Mouse (Mus musculus): Measurements from ENCODE around the gene Tcf12.

The Tcf12 gene

GRCm38 (mm10) chr9:71895931-71896724 lies 215.5 kb downstream of the Tcf12 start:
- peak in 1 of 2 experiments; percentile 9 for DNase-seq

DNA sequence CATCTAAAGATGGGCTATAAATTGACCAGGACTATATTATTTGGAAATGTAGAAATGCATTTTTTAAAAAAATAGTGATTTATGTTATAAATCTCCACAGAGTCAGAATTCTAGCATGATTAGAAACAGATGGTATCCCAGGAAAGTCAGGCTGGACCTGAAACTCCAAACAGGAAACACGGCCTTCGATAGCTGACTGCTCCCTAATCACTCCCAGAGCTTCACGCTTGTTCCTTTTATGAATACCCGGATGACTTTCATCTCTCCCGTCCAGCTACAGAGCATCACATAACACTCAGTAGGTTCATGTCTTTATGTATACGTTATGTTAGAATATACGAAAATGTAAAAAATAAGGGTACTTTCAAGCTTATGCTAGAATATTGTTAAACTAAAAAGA lies 216.4 kb downstream of the Tcf12 start:
- DNase-seq = no peak

- no peak for DNase-seq
Measured at GRCm38 (mm10) chr9:71894943-71895286, 216.8 kb downstream of the Tcf12 start.

- no peak for DNase-seq
Measured at GRCm38 (mm10) chr9:71894246-71894942, 217.3 kb downstream of the Tcf12 start.

DNA sequence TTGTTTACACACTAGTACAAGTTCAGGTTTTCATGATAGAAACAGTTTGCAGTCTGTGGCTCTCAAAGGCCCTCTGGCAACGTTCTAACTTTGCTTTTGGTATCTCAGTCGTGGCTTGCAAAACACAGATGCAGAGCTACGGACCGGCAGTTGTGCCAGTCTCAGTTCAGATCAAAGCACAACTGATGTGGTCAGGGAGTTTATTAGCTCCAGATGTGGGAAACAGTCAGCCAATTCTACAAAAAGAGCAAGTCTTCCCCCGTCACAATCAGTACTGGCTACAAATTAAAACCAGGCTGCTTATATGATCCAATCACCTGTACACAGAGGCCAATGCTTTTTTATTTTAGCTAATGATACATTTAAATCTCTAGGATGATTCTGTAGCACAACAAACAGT lies 223.2 kb downstream of the Tcf12 start:
- DNase-seq = no peak

- no peak for DNase-seq
Measured at GRCm38 (mm10) chr9:71880629-71881028, 231.0 kb downstream of the Tcf12 start.

DNA sequence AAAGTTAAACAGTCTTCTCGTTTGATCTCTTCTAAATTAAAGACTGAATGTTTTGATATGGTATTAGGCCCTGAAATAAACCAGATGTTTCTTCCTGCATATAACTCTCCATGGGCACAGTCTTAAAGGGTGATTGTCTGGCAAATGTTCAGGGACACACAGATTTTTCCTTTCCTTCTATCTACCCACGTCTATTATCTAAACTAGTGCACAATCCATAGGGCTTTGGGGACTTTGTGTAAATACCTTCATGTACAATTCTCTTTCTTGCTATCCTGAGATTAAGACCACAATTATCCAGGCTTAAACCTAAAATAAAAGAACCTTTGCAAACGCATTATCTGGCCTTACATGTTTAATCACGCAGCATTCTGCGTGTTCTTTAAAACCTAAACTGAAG lies 231.7 kb downstream of the Tcf12 start:
- DNase-seq = no peak

- DNase-seq = no peak
Measured at GRCm38 (mm10) chr9:71879415-71879814, 232.3 kb downstream of the Tcf12 start.

DNA sequence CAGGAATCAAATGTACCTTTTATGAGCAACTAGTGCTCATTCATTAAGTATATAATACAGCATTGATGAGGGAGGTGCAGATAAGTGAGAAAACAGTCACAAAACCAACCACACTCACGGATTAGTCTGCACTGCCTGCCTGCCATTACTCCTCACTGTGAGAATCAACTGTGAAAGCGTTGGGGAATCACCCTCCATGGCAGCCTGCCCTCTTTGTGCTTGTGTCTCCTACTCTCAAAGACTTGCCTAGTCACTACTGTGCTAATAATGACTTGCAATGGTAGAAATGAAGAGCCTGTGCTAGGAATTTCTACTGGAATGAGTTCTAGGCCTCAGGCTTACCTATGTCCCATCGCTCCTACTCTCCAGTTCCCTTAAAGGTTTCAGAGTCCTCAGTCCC lies 233.8 kb downstream of the Tcf12 start:
- DNase-seq = no peak

- no peak for DNase-seq
Measured at GRCm38 (mm10) chr9:71874761-71875160, 236.9 kb downstream of the Tcf12 start.

GRCm38 (mm10) chr9:71874035-71874572 lies 237.6 kb downstream of the Tcf12 start:
- no peak for DNase-seq

DNA sequence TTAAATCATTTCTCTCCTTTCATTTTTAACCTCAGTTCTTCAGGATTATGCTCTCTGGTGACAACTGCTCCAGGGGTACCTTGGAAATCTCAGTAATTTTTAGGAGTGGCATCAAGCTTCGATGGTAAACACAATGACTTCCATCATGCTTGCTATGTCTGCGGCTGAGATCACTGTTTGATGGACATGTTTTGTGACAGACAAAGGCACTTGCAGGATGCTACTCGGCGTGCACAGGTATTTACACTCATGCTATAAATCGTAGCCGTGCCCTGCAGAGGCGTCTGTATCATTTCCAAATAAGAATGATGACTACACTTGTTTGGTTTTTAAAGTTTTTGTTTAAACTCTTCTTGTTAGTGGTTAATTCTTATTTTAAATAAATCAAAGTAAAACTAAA lies 248.3 kb downstream of the Tcf12 start:
- no peak for DNase-seq

DNA sequence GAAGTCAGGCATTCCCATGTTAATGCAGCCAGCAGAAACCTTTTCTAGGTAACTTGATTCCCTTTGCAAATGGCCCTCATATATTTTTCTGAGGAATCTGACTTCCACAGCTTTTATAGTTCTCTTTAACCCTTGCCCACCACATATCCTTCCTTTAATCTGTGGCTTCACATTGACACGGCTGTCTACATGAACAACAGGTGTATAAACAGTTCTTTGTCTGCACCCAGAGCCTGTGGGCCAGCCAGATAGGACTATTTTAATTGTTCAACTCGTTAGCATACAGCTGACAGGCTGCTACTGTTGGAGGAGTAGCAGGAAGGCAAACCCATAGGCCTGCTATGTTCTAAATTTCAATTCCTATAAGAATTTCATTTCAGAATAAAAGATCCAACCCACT lies 250.0 kb downstream of the Tcf12 start:
- DNase-seq = no peak

DNA sequence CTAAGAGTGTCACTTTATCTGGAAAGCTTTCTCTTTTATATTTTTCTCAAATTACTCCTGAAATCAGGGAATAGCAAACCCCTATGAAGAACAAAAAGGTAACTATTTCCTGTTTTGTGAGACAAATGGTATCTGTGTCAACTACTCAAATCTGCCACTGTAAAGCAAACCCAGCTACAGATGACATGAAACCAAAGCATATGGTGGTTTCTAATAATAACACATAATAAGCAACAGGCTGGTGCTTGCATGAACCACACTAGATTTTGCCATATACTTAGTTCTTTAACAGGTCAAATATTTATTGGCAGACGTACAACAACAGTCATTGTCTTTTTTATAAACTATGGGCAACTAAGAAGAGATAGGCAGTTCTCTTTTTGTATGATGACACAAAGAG lies 253.7 kb downstream of the Tcf12 start:
- no peak for DNase-seq

DNA sequence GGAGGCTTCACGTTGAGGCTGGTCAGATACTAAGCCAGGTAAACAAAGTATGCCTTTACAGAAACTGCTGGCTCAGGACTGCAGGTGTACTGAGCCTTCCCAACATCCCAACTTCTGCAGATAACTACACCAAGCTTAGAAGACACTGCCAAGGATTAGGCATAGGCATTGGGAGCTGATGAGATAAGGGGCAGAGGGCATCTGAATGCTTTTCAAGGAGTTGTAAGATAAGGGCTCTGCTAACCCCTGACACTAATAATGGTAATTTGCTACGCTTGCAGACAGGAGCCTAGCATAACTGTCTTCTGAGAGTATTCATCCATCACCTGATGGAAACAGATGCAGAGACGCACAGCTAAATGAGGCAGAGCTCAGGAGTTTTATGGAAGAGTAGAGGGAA lies 257.8 kb downstream of the Tcf12 start:
- DNase-seq = no peak

DNA sequence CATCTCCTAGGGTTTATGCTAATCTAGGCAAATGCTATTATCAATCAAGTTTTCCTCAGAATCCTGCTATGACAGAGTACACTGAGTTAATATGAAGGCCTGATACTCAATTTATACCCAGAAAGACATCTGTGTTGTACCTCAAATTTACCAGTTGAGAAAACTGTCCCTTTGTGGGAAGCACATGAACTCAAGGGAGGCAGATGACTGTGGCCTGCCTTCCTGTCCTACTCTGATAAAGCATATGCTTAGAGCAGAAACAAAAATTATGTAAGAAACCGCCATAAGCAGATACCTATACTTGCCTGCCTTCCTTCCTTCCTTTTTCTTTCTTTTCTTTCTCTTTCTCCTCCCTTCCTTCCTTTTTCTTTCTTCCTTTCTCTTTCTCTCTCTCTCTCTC lies 261.4 kb downstream of the Tcf12 start:
- no peak for DNase-seq

DNA sequence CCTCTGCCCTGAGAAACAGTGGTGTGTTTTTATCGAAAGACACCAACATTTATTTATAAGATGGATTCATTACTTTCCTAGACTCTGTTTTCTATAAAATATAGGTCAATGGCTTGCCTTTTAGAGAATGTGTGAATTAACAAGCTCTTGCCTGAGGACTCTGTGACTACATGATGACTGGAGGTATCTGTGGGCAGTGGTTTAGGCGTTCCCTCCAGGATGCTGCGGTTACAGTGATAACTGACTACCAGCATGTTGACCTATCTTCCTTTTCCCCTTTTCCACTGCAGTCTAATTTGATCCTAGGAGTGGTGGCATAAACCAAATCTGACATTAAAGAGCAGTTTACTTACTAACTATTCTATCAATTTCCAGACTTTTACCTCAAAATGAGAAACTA lies 263.3 kb downstream of the Tcf12 start:
- DNase-seq = no peak

DNA sequence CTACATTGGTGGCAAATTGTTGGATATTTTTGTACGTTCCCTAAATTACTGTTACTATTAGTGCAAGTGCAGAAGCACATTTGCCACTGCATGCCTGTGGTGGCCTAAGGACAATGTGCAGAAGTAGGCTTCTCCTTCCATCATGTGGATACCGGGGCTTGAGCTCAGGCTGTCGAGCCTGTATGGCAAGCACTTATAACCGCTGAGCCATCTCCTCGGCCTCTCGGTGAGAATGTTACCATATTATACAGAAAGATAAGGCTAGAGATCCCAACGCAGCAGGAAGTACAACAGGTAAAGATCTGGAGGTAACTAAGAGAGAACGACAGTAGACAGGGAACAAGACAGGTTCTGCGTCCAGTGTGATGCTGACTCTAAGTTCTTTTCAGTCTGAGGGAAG lies 263.8 kb downstream of the Tcf12 start:
- DNase-seq = no peak

DNA sequence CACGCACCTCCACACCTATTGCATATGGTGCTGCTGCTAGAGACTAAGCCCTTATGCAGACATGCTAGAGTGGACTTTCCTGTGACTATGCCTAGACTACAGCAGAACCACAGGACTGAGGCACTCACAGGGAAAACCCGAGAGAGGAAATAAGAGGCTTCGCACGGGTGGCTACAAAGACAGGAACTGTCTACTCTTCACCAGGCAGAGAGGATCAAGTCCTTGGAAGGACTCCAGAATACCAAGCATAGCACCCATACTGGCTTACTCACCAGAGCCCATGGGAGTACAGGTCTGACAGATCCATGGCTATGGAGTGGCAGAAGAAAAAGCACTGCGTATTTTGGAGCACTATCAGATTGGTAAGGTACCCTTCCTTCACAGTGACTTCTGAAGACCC lies 269.8 kb downstream of the Tcf12 start:
- no peak for DNase-seq

DNA sequence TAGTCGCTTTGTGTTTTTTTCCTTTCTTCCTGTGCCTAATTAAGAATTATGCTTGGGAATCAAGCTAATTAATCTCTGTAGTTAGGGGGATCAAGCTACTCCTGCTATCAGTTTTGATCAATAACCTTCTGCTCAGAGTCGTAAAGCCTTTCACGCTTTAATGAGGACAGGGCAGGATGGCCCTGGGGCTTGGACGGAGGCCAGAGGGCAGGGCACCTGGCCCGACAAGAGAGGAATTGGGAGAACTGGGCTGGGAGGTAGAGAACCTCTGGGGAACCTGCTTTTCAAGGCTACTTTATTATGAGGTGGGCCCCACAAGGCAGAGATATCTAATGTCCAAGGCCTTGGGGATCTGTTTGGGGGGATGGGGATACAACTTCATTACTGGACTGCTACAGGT lies 274.3 kb downstream of the Tcf12 start:
- peak; percentile 26 to 54 for DNase-seq

DNA sequence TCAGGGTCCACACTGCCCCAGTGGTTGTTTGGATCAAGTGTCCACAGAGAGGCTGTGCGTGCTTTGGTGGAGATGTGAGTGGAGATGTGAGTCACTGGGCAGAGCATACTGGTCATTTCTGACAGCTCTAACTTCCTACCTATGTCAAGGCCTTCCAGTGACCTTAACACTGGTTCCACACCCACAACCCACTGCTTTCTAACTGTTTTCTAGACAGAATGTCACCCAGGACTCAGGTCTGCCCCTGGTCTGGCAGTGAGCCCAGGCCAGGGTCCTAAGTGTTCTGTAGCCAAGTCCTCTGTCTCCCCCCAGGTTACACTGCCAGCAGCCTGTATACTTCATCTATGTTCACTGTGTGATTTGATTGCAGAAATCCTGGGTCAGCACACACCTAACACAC lies 275.3 kb downstream of the Tcf12 start:
- no peak for DNase-seq

DNA sequence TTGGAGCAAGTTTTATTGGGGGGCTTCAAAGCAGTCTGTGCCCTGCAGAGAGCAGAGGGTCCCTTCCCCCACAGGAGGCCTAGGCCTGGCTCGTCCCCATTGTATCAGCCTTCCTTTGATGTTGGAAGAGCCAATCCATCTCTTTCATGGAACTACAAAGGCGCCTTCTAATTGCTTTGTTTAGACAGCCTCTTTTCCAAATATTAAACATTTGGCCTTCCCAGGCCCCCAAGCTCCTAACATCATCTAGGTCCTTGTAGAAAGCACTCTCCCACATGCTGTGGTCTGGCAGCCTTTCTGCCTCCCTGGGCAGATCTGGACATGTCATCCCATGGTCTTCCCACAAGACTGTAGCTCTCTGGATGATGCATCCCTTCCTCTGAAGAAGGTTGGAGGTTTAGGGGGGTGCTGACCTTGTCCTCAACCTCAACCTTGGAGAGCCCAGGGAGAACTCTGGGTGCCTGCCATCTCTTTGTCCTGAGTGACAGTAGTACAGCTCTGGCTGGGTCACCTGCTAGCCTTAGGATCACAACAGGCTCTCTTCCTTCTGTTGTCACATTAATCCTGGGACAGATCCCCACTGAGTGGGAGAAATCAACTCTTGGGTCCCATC lies 276.4 kb downstream of the Tcf12 start:
- DNase-seq = no peak

DNA sequence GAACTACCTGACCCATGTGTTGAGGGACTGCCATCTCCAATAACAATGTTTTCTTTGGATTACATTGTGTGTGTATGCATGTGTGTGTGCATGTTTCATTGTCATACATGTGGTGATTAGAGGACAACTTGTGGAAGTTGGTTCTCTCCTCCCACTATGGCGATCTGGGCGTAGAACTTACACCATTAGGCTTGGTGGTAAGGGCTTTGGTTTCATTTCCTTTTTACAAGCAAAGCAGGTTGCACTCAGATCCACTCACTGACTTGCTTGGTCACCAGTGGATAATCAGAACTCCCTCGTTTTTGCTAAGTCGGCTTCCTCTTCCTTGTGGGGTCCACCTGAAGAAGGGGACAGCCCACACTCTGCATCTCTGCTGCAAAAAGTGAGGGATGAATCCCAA lies 277.0 kb downstream of the Tcf12 start:
- no peak for DNase-seq
